ENCODE assay signal across 17 mouse cellular contexts in genomic region chr4:124130946-124131345, GRCm38 (mm10).
DNase-seq lines count a peak whose midpoint lies in the region; ATAC-seq and TF ChIP-seq lines count a peak whose summit lies in the region.
"Had no signal": no experiment of that assay in that cellular context is flagged by ENCODE, and none has a peak within 500 bp of the region (broad histone marks: within the 10 kb centered on the region; RNA-seq: fewer than 3 reads in every experiment).

No protein-coding gene starts in this region.

- H3K27me3 ChIP-seq in heart, postnatal 0 days (ENCODE audit: control insufficient read depth, insufficient read depth, low read length): 0 out of 2 replicates have a peak, but pooled peaks cover 5% of the 10 kb centered on the region
- peaks cover 7% of the 10 kb centered on the region; the same call in 1 of the 2 replicates for H3K27me3 ChIP-seq in heart, embryonic 10.5 days (ENCODE audit: insufficient read depth, poor library complexity, severe bottlenecking)
- H3K27me3 ChIP-seq in lung, postnatal 0 days (replicated peaks; ENCODE audit: insufficient read depth, low read length): no peaks in the 10 kb centered on the region
- peaks cover 5% of the 10 kb centered on the region; the same call in 1 of the 2 replicates for H3K27me3 ChIP-seq in G1E (ENCODE audit: insufficient read depth, low read length)
- H3K27me3 ChIP-seq in stomach, postnatal 0 days (ENCODE audit: control insufficient read depth, insufficient read depth, low read length): no peaks in the 10 kb centered on the region

- H3K36me3 ChIP-seq in heart, postnatal 0 days (replicated peaks; ENCODE audit: control insufficient read depth, insufficient read depth, low read length): no peaks in the 10 kb centered on the region
- no peaks in the 10 kb centered on the region for H3K36me3 ChIP-seq in heart, embryonic 10.5 days
- no peaks in the 10 kb centered on the region for H3K36me3 ChIP-seq in lung, postnatal 0 days (ENCODE audit: insufficient read depth, low read length)
- no peaks in the 10 kb centered on the region for H3K36me3 ChIP-seq in G1E (replicated peaks)
- H3K36me3 ChIP-seq in stomach, postnatal 0 days (ENCODE audit: control insufficient read depth, insufficient read depth, low read length): no peaks in the 10 kb centered on the region
- H3K36me3 ChIP-seq: hindbrain, embryonic 10.5 days; midbrain, embryonic 12.5 days; neural tube, embryonic 12.5 days had no signal

- H3K9me3 ChIP-seq in heart, postnatal 0 days (replicated peaks; ENCODE audit: control insufficient read depth, low read length): no peaks in the 10 kb centered on the region; the same call in 1 of the 2 replicates
- H3K9me3 ChIP-seq in heart, embryonic 10.5 days: no peaks in the 10 kb centered on the region
- H3K9me3 ChIP-seq in lung, postnatal 0 days (ENCODE audit: low read length): no peaks in the 10 kb centered on the region
- H3K9me3 ChIP-seq in G1E (replicated peaks): no peaks in the 10 kb centered on the region
- H3K9me3 ChIP-seq in stomach, postnatal 0 days (ENCODE audit: control insufficient read depth, low read length): no peaks in the 10 kb centered on the region
- H3K9me3 ChIP-seq: hindbrain, embryonic 10.5 days; midbrain, embryonic 12.5 days; neural tube, embryonic 12.5 days had no signal

- no peaks in the 10 kb centered on the region for H3K4me1 ChIP-seq in heart, postnatal 0 days (ENCODE audit: control insufficient read depth, insufficient read depth)
- peaks cover 19% of the 10 kb centered on the region for H3K4me1 ChIP-seq in heart, embryonic 10.5 days
- H3K4me1 ChIP-seq in lung, postnatal 0 days (ENCODE audit: insufficient read depth, low read depth, low read length): no peaks in the 10 kb centered on the region
- H3K4me1 ChIP-seq in G1E (ENCODE audit: insufficient read depth, low read depth, low read length): no peaks in the 10 kb centered on the region
- no peaks in the 10 kb centered on the region for H3K4me1 ChIP-seq in stomach, postnatal 0 days (replicated peaks; ENCODE audit: control insufficient read depth, insufficient read depth)
- H3K4me1 ChIP-seq: midbrain, embryonic 12.5 days; neural tube, embryonic 12.5 days had no signal

- peak; percentile 9; the same call in 1 of the 2 replicates for TF ChIP-seq CTCF in heart, postnatal 0 days (IDR thresholded peaks at IDR 0.05; ENCODE audit: low read depth)
- TF ChIP-seq CTCF in lung, postnatal 0 days (IDR thresholded peaks at IDR 0.05): peak; percentile 30; the same call in 1 of the 2 replicates
- TF ChIP-seq CTCF in G1E (IDR thresholded peaks at IDR 0.05; ENCODE audit: low read depth, low read length): peak; percentile 42; the same call in 1 of the 2 replicates
- peak; percentile 52 for TF ChIP-seq CTCF in stomach, postnatal 0 days (IDR thresholded peaks at IDR 0.05; ENCODE audit: low read depth)

- H3K9ac ChIP-seq in heart, postnatal 0 days (replicated peaks; ENCODE audit: low read depth, low read length): no peak overlapping the region
- no peak overlapping the region for H3K9ac ChIP-seq in lung, postnatal 0 days (replicated peaks; ENCODE audit: low read depth)
- H3K9ac ChIP-seq in stomach, postnatal 0 days (ENCODE audit: low read length): no peak overlapping the region
- H3K9ac ChIP-seq: midbrain, embryonic 12.5 days; neural tube, embryonic 12.5 days had no signal

- no peak for TF ChIP-seq EP300 in heart, postnatal 0 days (IDR thresholded peaks at IDR 0.05; ENCODE audit: low read depth)
- no peak for TF ChIP-seq EP300 in lung, postnatal 0 days (IDR thresholded peaks at IDR 0.05)
- TF ChIP-seq EP300 in stomach, postnatal 0 days (optimal IDR thresholded peaks at IDR 0.05): no peak

- 72% methylated on average over 5 of the region's 5 CpGs for WGBS in heart, postnatal 0 days
- WGBS in heart, embryonic 10.5 days: 72% methylated on average over 5 of the region's 5 CpGs
- 61% methylated on average over 5 of the region's 5 CpGs for WGBS in lung, postnatal 0 days
- WGBS in stomach, postnatal 0 days: 62% methylated on average over 5 of the region's 5 CpGs

- no peak overlapping the region for H3K4me3 ChIP-seq in heart, postnatal 0 days (ENCODE audit: low read depth, low read length)
- no peak overlapping the region for H3K4me3 ChIP-seq in heart, embryonic 10.5 days
- no peak overlapping the region for H3K4me3 ChIP-seq in lung, postnatal 0 days (ENCODE audit: low read depth, low read length)
- no peak overlapping the region for H3K4me3 ChIP-seq in G1E (ENCODE audit: low read depth, low read length)
- no peak overlapping the region for H3K4me3 ChIP-seq in stomach, postnatal 0 days (ENCODE audit: low read depth, low read length)
- H3K4me3 ChIP-seq: hindbrain, embryonic 10.5 days; midbrain, embryonic 12.5 days; neural tube, embryonic 12.5 days had no signal

- no peak for ATAC-seq in heart, postnatal 0 days (ENCODE audit: insufficient read depth, low read depth)
- ATAC-seq in lung, postnatal 0 days: no peak
- no peak for ATAC-seq in G1E (ENCODE audit: extremely low read depth, insufficient number of reproducible peaks, low FRiP score, poor library complexity, severe bottlenecking)
- ATAC-seq in stomach, postnatal 0 days (ENCODE audit: low FRiP score, low TSS enrichment): no peak

- H3K27ac ChIP-seq in heart, postnatal 0 days (ENCODE audit: low read depth): no peak overlapping the region
- H3K27ac ChIP-seq in heart, embryonic 10.5 days: no peak overlapping the region
- no peak overlapping the region for H3K27ac ChIP-seq in lung, postnatal 0 days (ENCODE audit: low read length)
- H3K27ac ChIP-seq in stomach, postnatal 0 days (replicated peaks): no peak overlapping the region
- H3K27ac ChIP-seq: hindbrain, embryonic 10.5 days; midbrain, embryonic 12.5 days; neural tube, embryonic 12.5 days had no signal

- no peak for DNase-seq in heart, postnatal 0 days (ENCODE audit: low spot score)
- DNase-seq in heart, embryonic 10.5 days (ENCODE audit: low spot score): no peak
- no peak for DNase-seq in lung, postnatal 0 days (ENCODE audit: low spot score)
- DNase-seq in lung, postnatal 14 days: no peak
- DNase-seq in G1E (ENCODE audit: low spot score): no peak
- no peak for DNase-seq in stomach, postnatal 0 days (ENCODE audit: low spot score)
- no peak for DNase-seq in urinary bladder, postnatal 36 days (ENCODE audit: low spot score in 2 of 2)
- DNase-seq in left cerebral cortex, postnatal 14 days (ENCODE audit: low spot score in 2 of 2): no peak
- DNase-seq: cerebellum, postnatal 10 days; kidney, adult 18-20 months; lung, postnatal 10 days; retina, postnatal 1 day; thymus, postnatal 25 days had no signal

- no peak overlapping the region for H3K4me2 ChIP-seq in heart, postnatal 0 days (ENCODE audit: low read depth, low read length)
- H3K4me2 ChIP-seq in lung, postnatal 0 days (replicated peaks; ENCODE audit: low read depth, low read length): no peak overlapping the region
- H3K4me2 ChIP-seq in stomach, postnatal 0 days (replicated peaks; ENCODE audit: low read depth): no peak overlapping the region
- H3K4me2 ChIP-seq: heart, embryonic 11.5 days; midbrain, embryonic 12.5 days; neural tube, embryonic 12.5 days had no signal

- intact Hi-C loops in left cerebral cortex, postnatal 14 days (cut with DNase I): no loop called here
